Mouse (Mus musculus) left cerebral cortex, adult 2 months (tissue): ENCODE results near the gene Rcsd1. TPM values are rescaled to one million over a fixed set of nuclear protein-coding genes. Genes with fewer than 3 reads are reported as not detected.

Source experiments
- DNase-seq, 2 experiments: peaks; one replicate each; pipeline ENCODE4 v3.0.0; 2021 to 2022; ENCODE audit warnings: low spot score in 2 of 2, mixed read lengths in 1 of 2; ENCODE audit errors: extremely low spot score in 1 of 2
- H3K27ac ChIP-seq: fragments of 200-600 bp; 2 replicates; pipeline ENCODE4 v1.8.1; 2022
- H3K4me3 ChIP-seq: fragments of 200-600 bp; 2 replicates; pipeline ENCODE4 v1.8.1; 2022
- CTCF ChIP-seq: fragments of 200-600 bp; IDR thresholded peaks from 2 replicates; pipeline ENCODE4 v1.8.1; 2022; ENCODE audit warnings: antibody characterized with exemption, mild to moderate bottlenecking, moderate library complexity
- intact Hi-C: fragments of 180-260 bp; cut with DNase I; formaldehyde crosslinking; loops from one replicate; pipeline ENCODE4 v1.15.1; 2025
- total RNA-seq, 2 experiments: library from RNA; stranded (reverse); gene quantifications; 2 replicates each; pipeline ENCODE4 v1.2.3; 2021

The Rcsd1 gene
- total RNA-seq, 2 experiments from 2014 or later: 4.9 to 5.8 TPM

GRCm38 (mm10) chr1:165700376-165700815, 9.2 kb downstream of the Rcsd1 start:
- no peak for TF ChIP-seq CTCF
- no peak for DNase-seq
- Histone ChIP-seq H3K27ac (no peak overlapping the region), H3K4me3 (no peak overlapping the region)
- intact Hi-C loops: no loop called here

GRCm38 (mm10) chr1:165697701-165698100, 11.9 kb downstream of the Rcsd1 start:
- DNase-seq: no peak
- Histone ChIP-seq H3K27ac (no peak overlapping the region), H3K4me3 (no peak overlapping the region)
- intact Hi-C loops: no loop called here
- TF ChIP-seq CTCF: no peak

- intact Hi-C loops: no loop called here
- H3K4me3 ChIP-seq: no peak overlapping the region
- TF ChIP-seq CTCF: no peak
Measured at GRCm38 (mm10) chr1:165696870-165697269, 12.7 kb downstream of the Rcsd1 start.

DNA sequence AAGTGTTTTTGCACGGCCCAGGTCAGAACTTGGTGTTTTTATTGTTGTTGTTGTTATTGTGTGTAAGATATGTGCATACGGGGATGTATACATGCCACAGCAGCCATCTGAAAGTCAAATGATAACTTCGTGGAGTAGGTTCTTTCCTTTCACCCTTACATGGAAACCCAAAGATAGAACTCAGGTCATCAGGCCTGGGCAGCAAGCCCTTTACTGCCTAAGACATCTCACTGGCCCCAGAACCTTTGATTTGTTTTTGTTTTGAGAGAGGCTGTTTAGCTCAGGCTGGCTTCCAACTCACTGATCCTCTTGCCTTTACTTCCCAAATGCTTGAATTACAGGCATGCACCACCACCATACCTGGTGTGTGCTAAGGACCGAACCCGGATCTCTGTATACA, 13.5 kb downstream of the Rcsd1 start:
- DNase-seq: no peak
- H3K4me3 ChIP-seq: no peak overlapping the region
- no peak overlapping the region for H3K27ac ChIP-seq
- no peak for TF ChIP-seq CTCF
- intact Hi-C loops: no loop called here

More at GRCm38 (mm10) chr1:165696870-165697269, 12.7 kb downstream of the Rcsd1 start:
- no peak overlapping the region for H3K27ac ChIP-seq
- DNase-seq: no peak

- no peak overlapping the region for H3K27ac ChIP-seq
- DNase-seq: no peak
- intact Hi-C loops: no loop called here
- TF ChIP-seq CTCF: no peak
- H3K4me3 ChIP-seq: no peak overlapping the region
Measured at GRCm38 (mm10) chr1:165695392-165696014, 14.1 kb downstream of the Rcsd1 start.

GRCm38 (mm10) chr1:165693856-165694255, 15.7 kb downstream of the Rcsd1 start:
- DNase-seq: no peak
- Histone ChIP-seq H3K27ac (no peak overlapping the region), H3K4me3 (no peak overlapping the region)
- intact Hi-C loops: no loop called here
- TF ChIP-seq CTCF: no peak

DNA sequence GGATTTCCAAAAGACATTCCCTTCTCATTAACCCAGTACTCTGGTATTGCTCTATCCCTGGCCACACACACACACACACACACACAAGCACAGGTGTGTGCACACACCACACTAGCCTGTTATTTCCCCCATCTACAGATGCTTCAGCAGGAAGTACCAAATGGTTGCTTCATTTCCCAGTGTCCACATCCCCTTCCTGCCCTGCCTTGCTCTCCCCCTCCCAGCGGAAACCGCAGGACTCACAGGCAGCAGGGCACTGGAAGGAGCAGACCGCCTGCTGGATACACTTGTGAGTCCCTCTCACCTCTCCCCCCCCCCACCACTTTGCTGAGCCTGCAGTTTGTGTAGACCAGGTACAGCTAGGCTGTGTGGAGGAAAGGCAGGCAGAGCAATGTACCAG, 18.0 kb downstream of the Rcsd1 start:
- no peak overlapping the region for H3K4me3 ChIP-seq
- intact Hi-C loops: no loop called here
- no peak for DNase-seq
- no peak; the same call in 1 of the 2 replicates for TF ChIP-seq CTCF
- no peak overlapping the region for H3K27ac ChIP-seq

DNA sequence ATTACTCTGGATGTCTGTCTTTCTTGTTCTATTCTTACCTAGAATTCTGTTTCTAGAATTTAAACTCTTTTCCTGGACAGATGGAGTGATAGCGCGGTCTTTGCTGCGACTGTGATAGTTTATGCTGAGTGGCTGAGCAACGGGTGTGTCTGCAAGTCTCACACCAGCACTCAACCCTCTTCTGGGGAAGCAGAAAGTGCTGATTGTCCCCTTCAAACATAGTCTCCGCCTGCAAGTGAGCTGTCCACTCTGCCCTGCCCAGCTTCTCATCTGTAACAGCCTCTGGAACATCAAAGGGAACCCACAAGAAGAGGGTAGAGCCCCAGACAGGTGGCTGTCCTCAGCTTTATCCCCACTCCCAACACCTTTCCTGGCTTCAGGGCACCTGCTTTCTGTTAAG, 19.7 kb downstream of the Rcsd1 start:
- TF ChIP-seq CTCF: no peak
- intact Hi-C loops: no loop called here
- no peak overlapping the region for H3K27ac ChIP-seq
- no peak overlapping the region for H3K4me3 ChIP-seq
- no peak for DNase-seq

- no peak for DNase-seq
- TF ChIP-seq CTCF: no peak
- intact Hi-C loops: no loop called here
- Histone ChIP-seq H3K27ac (no peak overlapping the region), H3K4me3 (no peak overlapping the region)
Measured at GRCm38 (mm10) chr1:165687861-165688260, 21.7 kb downstream of the Rcsd1 start.

GRCm38 (mm10) chr1:165686963-165687362, 22.6 kb downstream of the Rcsd1 start:
- H3K4me3 ChIP-seq: no peak overlapping the region
- intact Hi-C loops: no loop called here
- no peak for DNase-seq
- TF ChIP-seq CTCF: no peak
- H3K27ac ChIP-seq: no peak overlapping the region

- intact Hi-C loops: no loop called here
- Histone ChIP-seq H3K4me3 (no peak overlapping the region), H3K27ac (no peak overlapping the region)
- no peak for DNase-seq
- TF ChIP-seq CTCF: no peak
Measured at GRCm38 (mm10) chr1:165686349-165686748, 23.2 kb downstream of the Rcsd1 start.

DNA sequence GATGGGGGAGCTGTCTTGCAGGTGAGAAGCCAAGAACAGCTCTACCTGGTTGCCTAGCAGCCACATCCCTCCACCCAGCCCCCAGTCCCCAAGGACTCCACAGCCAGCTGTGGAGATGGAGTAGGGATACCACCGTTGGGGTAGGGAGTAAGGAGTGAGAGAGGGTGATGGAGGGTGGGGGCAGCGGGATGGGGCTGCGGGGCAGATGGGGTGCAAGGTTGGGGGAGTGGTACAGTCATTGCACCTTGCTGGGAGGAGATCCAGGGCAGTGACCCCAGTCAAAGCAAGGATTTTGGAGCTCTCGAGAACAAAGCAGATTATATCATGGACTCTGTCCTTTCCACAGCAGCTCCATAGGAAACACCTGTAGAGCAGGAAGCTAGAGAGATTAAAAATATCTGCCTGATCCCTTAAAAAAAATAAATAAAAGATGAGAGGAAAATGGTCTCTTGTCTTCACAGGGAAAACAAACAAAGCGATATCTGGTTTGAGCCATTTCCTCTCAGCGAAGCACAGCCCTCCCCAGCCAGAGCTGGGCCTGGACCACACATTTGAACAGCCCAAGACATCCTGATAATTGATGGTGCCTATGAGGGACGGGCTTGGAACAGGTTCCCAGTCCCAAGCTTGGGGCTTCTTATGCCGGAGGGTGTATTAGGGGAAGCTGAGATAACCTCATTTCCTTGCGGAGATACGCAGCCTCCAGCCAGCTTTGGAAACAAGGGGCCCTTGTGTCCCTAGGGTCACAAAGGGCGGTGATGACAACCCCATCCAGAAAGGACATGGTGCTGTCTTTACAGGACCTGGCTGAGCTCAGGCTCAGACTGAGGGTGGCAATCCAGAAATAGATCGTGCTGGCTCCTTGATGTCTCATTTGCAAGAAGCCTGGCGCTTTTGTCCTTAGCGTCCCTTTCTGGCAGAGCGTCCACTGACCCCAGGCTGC, 25.0 kb downstream of the Rcsd1 start:
- intact Hi-C loops: no loop called here
- H3K4me3 ChIP-seq: no peak overlapping the region
- DNase-seq: no peak
- TF ChIP-seq CTCF: no peak
- H3K27ac ChIP-seq: no peak overlapping the region
